Mouse (Mus musculus) bone marrow macrophage, adult 2 months (primary cell): ENCODE measurements at regions not wholly inside any gene's neighbourhood (a gene's known extent, or its start where the extent isn't known, plus 50 kb on each side); places are given as distances from the start of the nearest gene placed in this dataset.

Experiments
- H3K27ac ChIP-seq: 2 replicates; pipeline ENCODE4 v1.5.1; 2012; ENCODE audit warnings: low read depth, low read length; ENCODE audit not compliant: insufficient read depth
- H3K4me1 ChIP-seq: 2 replicates; pipeline ENCODE4 v1.6.1; 2012; ENCODE audit warnings: low read length; ENCODE audit not compliant: control insufficient read depth, insufficient read depth
- H3K4me3 ChIP-seq: 2 replicates; pipeline ENCODE4 v1.5.1; 2012; ENCODE audit warnings: mild to moderate bottlenecking, low read length, moderate library complexity; ENCODE audit not compliant: insufficient read depth
- CTCF ChIP-seq: IDR thresholded peaks from 2 replicates; pipeline ENCODE4 v1.5.1; 2012; ENCODE audit warnings: low read depth, mild to moderate bottlenecking, low read length, moderate library complexity
- POLR2A ChIP-seq: IDR thresholded peaks from 2 replicates; pipeline ENCODE4 v1.6.1; 2012; ENCODE audit warnings: mild to moderate bottlenecking, low read depth, low read length, borderline replicate concordance

GRCm38 (mm10) chr7:124907662-124908296 is 536.7 kb upstream of the Kdm8 start:
- Histone ChIP-seq H3K27ac (no peak overlapping the region), H3K4me3 (no peak overlapping the region), H3K4me1 (no peaks in the 10 kb centered on the region)
- TF ChIP-seq POLR2A (no peak), CTCF (no peak)

GRCm38 (mm10) chr7:124914061-124914460 is 530.4 kb upstream of the Kdm8 start:
- Histone ChIP-seq H3K4me1 (no peaks in the 10 kb centered on the region), H3K27ac (no peak overlapping the region), H3K4me3 (no peak overlapping the region)
- no peak for TF ChIP-seq CTCF
- no peak for TF ChIP-seq POLR2A

GRCm38 (mm10) chr7:124914479-124914878 is 530.0 kb upstream of the Kdm8 start:
- Histone ChIP-seq H3K4me1 (no peaks in the 10 kb centered on the region), H3K4me3 (no peak overlapping the region), H3K27ac (no peak overlapping the region)
- TF ChIP-seq POLR2A (no peak), CTCF (no peak)

- no peaks in the 10 kb centered on the region for H3K4me1 ChIP-seq
- TF ChIP-seq POLR2A (no peak), CTCF (no peak)
- H3K27ac ChIP-seq, result no peak overlapping the region
- no peak overlapping the region for H3K4me3 ChIP-seq
These were observed 529.5 kb upstream of the Kdm8 start for GRCm38 (mm10) chr7:124914972-124915371.

- no peak overlapping the region for H3K27ac ChIP-seq
- H3K4me3 ChIP-seq, result no peak overlapping the region
- TF ChIP-seq POLR2A (no peak), CTCF (no peak)
- H3K4me1 ChIP-seq, result no peaks in the 10 kb centered on the region
These were observed 528.8 kb upstream of the Kdm8 start for GRCm38 (mm10) chr7:124915637-124916036.

GRCm38 (mm10) chr7:124917606-124918120 is 526.8 kb upstream of the Kdm8 start:
- Histone ChIP-seq H3K27ac (no peak overlapping the region), H3K4me3 (no peak overlapping the region), H3K4me1 (no peaks in the 10 kb centered on the region)
- no peak for TF ChIP-seq POLR2A
- TF ChIP-seq CTCF, result no peak

GRCm38 (mm10) chr7:124922806-124923205 is 521.7 kb upstream of the Kdm8 start:
- TF ChIP-seq CTCF, result no peak
- no peak for TF ChIP-seq POLR2A
- H3K4me3 ChIP-seq, result no peak overlapping the region
- H3K27ac ChIP-seq, result no peak overlapping the region
- no peaks in the 10 kb centered on the region for H3K4me1 ChIP-seq

- no peak overlapping the region for H3K4me3 ChIP-seq
- H3K4me1 ChIP-seq, result no peaks in the 10 kb centered on the region
- no peak overlapping the region for H3K27ac ChIP-seq
- TF ChIP-seq POLR2A (no peak), CTCF (no peak)
These were observed 510.9 kb upstream of the Kdm8 start for GRCm38 (mm10) chr7:124933573-124933972.

GRCm38 (mm10) chr7:124939357-124939756 is 505.1 kb upstream of the Kdm8 start:
- H3K27ac ChIP-seq, result no peak overlapping the region
- no peak for TF ChIP-seq POLR2A
- TF ChIP-seq CTCF, result no peak
- H3K4me3 ChIP-seq, result no peak overlapping the region

GRCm38 (mm10) chr7:124941527-124941926 is 502.9 kb upstream of the Kdm8 start:
- H3K27ac ChIP-seq, result no peak overlapping the region
- H3K4me3 ChIP-seq, result no peak overlapping the region
- TF ChIP-seq POLR2A (no peak), CTCF (no peak)
- H3K4me1 ChIP-seq, result no peaks in the 10 kb centered on the region

More at GRCm38 (mm10) chr7:124939357-124939756, 505.1 kb upstream of the Kdm8 start:
- H3K4me1 ChIP-seq, result no peaks in the 10 kb centered on the region

GRCm38 (mm10) chr7:124946424-124946823 is 498.1 kb upstream of the Kdm8 start:
- H3K4me3 ChIP-seq, result no peak overlapping the region
- H3K4me1 ChIP-seq, result no peaks in the 10 kb centered on the region
- no peak overlapping the region for H3K27ac ChIP-seq
- no peak for TF ChIP-seq POLR2A
- TF ChIP-seq CTCF, result no peak
